Mouse (Mus musculus): ENCODE measurements around the gene Dok7. TPM values are rescaled to one million over a fixed set of nuclear protein-coding genes. Genes with fewer than 3 reads are reported as not detected.

Gene Dok7
- total RNA-seq, 2 experiments from 2014 or later = 19.9 to 29.3 TPM

DNA sequence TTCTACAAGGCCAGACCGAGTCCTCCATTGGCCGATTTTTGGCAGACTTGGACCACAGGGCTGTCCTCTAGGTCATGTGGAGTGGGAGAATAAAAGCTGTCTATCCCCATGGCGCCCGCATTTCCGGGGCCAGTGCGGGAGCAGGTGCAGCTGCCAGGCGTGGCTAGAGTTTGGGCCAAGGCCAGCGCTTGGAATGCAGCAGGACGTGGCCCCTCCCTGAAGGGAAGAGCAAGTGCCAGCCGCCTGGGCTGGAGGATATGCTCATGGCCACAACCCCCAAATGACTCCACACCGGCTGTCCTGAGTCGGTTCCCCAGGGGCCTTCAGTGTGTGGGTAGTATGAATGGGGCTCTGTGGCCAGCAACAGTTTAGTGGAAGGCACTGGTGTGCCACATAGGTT lies 1.5 kb upstream of the Dok7 start:
- peak; percentile 65 for DNase-seq

DNA sequence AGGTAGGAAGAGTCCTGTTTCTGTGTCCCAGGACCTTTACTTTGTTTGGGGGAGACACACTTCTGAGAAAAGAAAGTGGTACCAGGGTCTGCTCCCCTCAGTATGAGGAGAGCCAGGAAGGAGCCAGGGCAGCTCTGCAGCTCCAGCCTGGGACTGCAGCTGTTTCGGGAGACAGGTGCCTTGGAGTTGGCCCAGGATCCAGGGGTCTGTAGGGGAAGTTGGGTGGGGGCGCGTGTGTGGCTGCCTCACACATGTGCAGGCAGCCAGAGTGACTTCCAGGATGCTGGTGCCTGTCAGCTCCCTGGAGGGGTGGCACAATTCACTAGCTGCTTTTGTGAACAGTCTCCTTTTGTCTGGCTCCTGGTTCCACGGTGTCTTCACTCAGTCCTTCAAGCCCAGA lies 1.0 kb downstream of the Dok7 start:
- no peak for DNase-seq

GRCm38 (mm10) chr5:35058216-35058615 lies 1.6 kb downstream of the Dok7 start:
- no peak for DNase-seq

GRCm38 (mm10) chr5:35060098-35060497 lies 3.5 kb downstream of the Dok7 start:
- DNase-seq = peak; percentile 42

- no peak for DNase-seq
These were observed 13.3 kb downstream of the Dok7 start for GRCm38 (mm10) chr5:35069841-35070240.

- DNase-seq = no peak
These were observed 13.7 kb downstream of the Dok7 start for GRCm38 (mm10) chr5:35070314-35070713.

GRCm38 (mm10) chr5:35070953-35071352 lies 14.4 kb downstream of the Dok7 start:
- DNase-seq = no peak

GRCm38 (mm10) chr5:35071855-35072254 lies 15.3 kb downstream of the Dok7 start:
- DNase-seq = no peak

GRCm38 (mm10) chr5:35073235-35073634 lies 16.7 kb downstream of the Dok7 start:
- peak; percentile 69 for DNase-seq

- DNase-seq = peak; percentile 87
These were observed 17.4 kb downstream of the Dok7 start for GRCm38 (mm10) chr5:35073992-35074391.

- no peak for DNase-seq
These were observed 19.8 kb downstream of the Dok7 start for GRCm38 (mm10) chr5:35076369-35076768.

GRCm38 (mm10) chr5:35079101-35079500 lies 22.5 kb downstream of the Dok7 start:
- DNase-seq = no peak

- DNase-seq = peak; percentile 38
These were observed 28.3 kb downstream of the Dok7 start for GRCm38 (mm10) chr5:35084913-35085312.

DNA sequence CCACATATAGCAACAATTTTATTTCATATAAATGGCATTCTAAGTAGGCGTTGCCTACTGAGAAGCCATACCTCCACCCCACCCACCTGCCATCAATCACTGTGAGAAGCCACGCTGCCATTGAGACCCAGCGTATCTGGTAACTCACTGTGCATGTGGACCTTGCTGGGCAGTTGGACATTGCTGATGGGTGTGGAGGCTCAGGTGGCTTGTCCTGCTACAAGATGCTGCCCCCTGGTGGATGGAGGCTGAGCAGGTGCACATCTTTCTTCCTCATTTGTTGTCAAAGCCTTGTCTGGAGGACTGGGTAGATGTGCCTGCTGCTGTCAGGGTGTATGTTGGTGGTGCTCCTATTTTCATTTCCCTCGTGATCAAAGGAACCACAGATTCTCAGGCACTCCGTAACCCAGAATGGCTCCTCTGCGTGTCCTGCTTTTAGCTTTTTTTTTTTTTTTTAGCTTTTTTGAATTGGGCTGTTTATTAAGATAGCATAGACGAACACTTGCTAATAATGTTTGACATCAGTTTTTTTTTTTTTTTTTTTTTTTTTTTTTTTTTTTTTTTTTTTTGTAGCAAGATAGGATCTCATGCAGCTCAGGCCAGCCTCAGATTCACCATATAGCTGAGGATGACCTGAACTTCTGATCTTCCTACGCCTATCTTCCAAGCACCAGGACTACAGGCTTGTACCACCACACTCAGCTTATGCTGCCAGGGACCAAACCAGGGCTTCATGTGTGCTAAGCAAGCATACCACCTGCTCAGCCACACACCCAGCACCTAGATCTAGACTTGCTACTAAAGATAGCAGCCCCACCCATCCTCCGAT lies 32.4 kb downstream of the Dok7 start:
- DNase-seq = peak; percentile 57

- no peak for DNase-seq
These were observed 33.0 kb downstream of the Dok7 start for GRCm38 (mm10) chr5:35089614-35089963.

- DNase-seq = no peak
These were observed 35.1 kb downstream of the Dok7 start for GRCm38 (mm10) chr5:35091636-35092035.

GRCm38 (mm10) chr5:35103086-35103485 lies 46.5 kb downstream of the Dok7 start:
- DNase-seq = no peak

DNA sequence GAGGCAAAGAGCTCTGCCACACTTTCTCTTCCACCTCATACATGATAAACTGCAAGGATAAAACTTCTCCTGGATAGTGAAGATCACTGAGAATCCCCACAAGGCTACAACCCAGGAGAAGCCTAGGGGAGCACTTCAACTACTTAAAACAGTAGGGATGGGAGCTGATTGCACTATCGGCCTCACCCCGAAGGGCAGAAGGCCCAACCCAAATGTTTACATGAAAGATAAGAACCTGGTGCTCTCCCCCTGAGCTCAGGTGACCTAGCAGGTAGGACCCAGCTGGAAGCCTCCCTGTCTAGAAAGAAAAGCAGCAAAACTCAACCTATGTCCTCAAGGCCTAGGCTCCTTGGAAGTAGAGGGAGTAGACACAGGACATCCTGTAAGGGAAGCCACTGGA lies 47.0 kb downstream of the Dok7 start:
- no peak for DNase-seq

DNA sequence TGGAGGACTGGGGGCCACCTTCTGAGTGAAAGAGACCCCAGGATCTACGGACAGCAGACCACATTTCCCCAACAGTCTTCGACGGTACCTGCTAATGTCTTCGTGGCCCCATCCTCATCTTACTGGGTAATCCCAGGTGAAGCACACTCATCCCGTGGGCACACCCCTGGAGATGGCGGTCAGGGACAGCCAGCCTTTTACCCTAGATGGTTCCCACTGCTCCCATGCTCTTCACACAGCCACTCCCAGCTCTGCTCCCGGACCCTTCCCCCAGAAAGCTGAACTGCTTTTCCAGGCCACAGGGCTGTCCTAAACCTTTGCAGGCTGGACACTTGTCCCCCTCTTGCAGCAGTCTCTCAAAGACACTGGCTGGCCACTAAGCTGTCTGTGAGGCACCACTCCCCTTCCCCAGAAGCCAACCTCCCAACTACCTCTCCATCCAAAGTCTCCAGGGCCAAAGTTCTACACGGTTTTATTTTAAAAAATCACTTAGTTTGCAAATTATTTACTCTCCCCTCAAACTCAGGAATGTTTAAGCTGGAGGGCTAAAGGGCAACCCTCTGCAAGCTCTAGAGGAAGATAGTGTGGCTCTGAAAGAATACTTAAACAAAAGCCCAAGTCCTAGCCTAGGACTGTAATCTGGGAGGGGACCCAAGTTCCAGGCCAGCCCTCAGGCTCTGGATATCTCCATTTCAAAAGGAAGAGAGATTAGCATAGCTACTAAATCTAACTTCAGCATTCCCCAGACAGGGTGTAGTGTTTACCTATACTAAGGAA lies 47.8 kb downstream of the Dok7 start:
- DNase-seq = no peak

DNA sequence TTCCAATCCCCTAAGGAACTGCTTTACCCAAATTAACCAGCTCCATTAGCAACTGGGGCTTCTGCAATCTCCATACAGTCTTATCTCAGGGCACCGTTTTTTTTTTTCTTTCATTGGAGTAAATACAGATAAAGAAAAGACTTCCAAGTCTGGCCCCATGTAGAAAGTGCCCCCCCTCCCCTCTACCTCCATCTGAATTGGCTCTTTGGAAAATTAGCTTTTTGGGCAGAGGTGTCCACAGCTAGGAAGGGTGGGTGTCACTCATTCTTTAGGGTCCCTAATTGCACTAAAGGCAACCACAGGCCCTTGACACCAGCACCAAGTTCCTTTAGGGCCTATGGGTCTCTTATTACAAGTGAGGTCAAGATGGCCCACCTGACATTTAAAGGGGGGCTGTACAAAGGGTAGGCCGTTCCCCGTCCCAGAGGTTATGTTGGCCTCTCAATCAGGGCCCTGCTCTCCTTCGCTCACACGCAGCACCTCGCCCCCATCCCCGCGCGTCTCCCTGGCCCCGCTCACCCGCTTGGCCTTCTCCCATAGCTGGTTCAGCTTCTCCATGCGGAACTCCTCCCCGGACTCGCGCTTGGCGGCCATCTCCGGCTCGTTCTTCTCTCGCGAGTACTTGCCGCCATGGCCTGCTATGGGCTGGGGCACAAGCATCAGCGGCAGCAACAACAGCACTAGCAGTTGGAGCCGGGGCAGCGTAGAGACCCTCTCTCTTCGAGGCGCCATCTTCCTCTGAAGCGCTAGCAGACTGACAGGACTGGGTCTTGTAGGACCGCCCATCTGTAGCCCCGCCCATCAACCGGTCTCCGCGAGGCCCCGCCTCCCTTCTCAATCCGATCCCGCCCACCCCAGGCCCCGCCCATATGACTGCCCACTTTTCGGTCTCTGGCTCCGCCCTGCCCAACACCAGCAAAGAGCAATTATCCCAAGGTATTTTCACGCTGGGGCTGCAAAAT lies 48.7 kb downstream of the Dok7 start, which contains the start of gene Lrpap1:
Gene Lrpap1, minus strand, starts transcription at position 807 of the 962 bp plus-strand sequence.
- peak; percentile 84 for DNase-seq

GRCm38 (mm10) chr5:35105922-35106298 lies 49.3 kb downstream of the Dok7 start:
- DNase-seq = peak; percentile 50

DNA sequence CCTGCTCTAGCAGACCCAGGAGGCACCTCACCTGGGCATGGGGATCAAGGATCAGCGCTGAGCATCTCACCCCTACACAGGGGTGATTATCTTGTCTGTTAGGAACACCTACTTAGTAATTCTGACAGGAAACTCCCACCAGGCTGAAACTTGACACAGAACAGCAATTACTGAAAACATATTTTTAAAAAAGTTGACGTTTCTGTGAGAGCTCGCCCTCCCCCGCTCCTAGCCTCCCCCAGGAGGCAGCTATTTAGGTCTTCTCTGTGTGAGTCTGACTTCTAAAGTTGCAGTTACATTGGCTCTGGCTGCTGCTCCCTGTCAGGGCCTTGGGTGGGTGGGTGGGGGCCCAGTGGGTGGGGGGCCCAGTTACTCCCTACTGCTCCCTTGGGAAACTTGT lies 55.9 kb downstream of the Dok7 start:
- DNase-seq = no peak

Measured in gastrocnemius, postnatal 25 days (tissue).